Mouse (Mus musculus) layer of hippocampus, adult 2 months (tissue): ENCODE results near the gene Bcap31. TPM values are rescaled to one million over a fixed set of nuclear protein-coding genes. Genes with fewer than 3 reads are reported as not detected.

Experiments
- DNase-seq, 2 experiments: peaks; one replicate each; pipeline ENCODE4 v3.0.0; 2022; ENCODE audit warnings: low spot score in 2 of 2
- H3K27ac ChIP-seq: fragments of 200-600 bp; 2 replicates; pipeline ENCODE4 v1.8.1; 2022
- H3K4me3 ChIP-seq: fragments of 200-600 bp; 2 replicates; pipeline ENCODE4 v1.8.1; 2022; ENCODE audit warnings: mild to moderate bottlenecking
- CTCF ChIP-seq: fragments of 200-600 bp; conservative IDR thresholded peaks from 2 replicates; pipeline ENCODE4 v1.8.1; 2022; ENCODE audit warnings: antibody characterized with exemption, mild to moderate bottlenecking, moderate library complexity
- total RNA-seq, 2 experiments: library from RNA; stranded (reverse); gene quantifications; 2 replicates each; pipeline ENCODE4 v1.2.3; 2021

Gene Bcap31
- total RNA-seq, 2 experiments from 2014 or later: 72.3 to 77.8 TPM

GRCm38 (mm10) chrX:73718271-73718670 is 2.3 kb upstream of the Bcap31 start:
- DNase-seq: no peak
- Histone ChIP-seq H3K4me3 (no peak overlapping the region; the same call in 1 of the 2 replicates), H3K27ac (peak overlapping the region; percentile 36; the same call in 1 of the 2 replicates)
- no peak for TF ChIP-seq CTCF

- DNase-seq: no peak
- H3K4me3 ChIP-seq: peak overlapping the region; percentile 59
Measured at GRCm38 (mm10) chrX:73717667-73718066, 1.7 kb upstream of the Bcap31 start.

GRCm38 (mm10) chrX:73716709-73717545 is 952 bp upstream of the Bcap31 start:
- no peak for DNase-seq
- H3K27ac ChIP-seq: peak overlapping the region; percentile 91
- H3K4me3 ChIP-seq: peak overlapping the region; percentile 59
- no peak for TF ChIP-seq CTCF

More at GRCm38 (mm10) chrX:73717667-73718066, 1.7 kb upstream of the Bcap31 start:
- no peak for TF ChIP-seq CTCF
- H3K27ac ChIP-seq: peak overlapping the region; percentile 91

- Histone ChIP-seq H3K4me3 (peak overlapping the region; percentile 59), H3K27ac (peak overlapping the region; percentile 91; the same call in 1 of the 2 replicates)
- TF ChIP-seq CTCF: peak; percentile 42
- peak in 1 of 2 experiments; percentile 11 for DNase-seq
Measured at GRCm38 (mm10) chrX:73715476-73716108, 383 bp downstream of the Bcap31 start.

GRCm38 (mm10) chrX:73700472-73700871 is 15.5 kb downstream of the Bcap31 start:
- no peak for DNase-seq
- TF ChIP-seq CTCF: peak; percentile 58
- Histone ChIP-seq H3K4me3 (no peak overlapping the region), H3K27ac (no peak overlapping the region)

GRCm38 (mm10) chrX:73690917-73691629 is 24.9 kb downstream of the Bcap31 start:
- no peak overlapping the region for H3K27ac ChIP-seq
- DNase-seq: peak; percentile 42 to 45
- peak; percentile 84 for TF ChIP-seq CTCF
- H3K4me3 ChIP-seq: no peak overlapping the region

- TF ChIP-seq CTCF: no peak
- DNase-seq: no peak
- H3K27ac ChIP-seq: no peak overlapping the region
- H3K4me3 ChIP-seq: no peak overlapping the region
Measured at GRCm38 (mm10) chrX:73685629-73686028, 30.3 kb downstream of the Bcap31 start.

GRCm38 (mm10) chrX:73684978-73685377 is 31.0 kb downstream of the Bcap31 start:
- H3K4me3 ChIP-seq: no peak overlapping the region
- no peak for TF ChIP-seq CTCF
- DNase-seq: no peak
- no peak overlapping the region for H3K27ac ChIP-seq

- DNase-seq: no peak
Measured at GRCm38 (mm10) chrX:73684156-73684555, 31.8 kb downstream of the Bcap31 start.

GRCm38 (mm10) chrX:73676668-73677067 is 39.3 kb downstream of the Bcap31 start:
- H3K4me3 ChIP-seq: no peak overlapping the region
- H3K27ac ChIP-seq: no peak overlapping the region
- no peak for DNase-seq
- no peak for TF ChIP-seq CTCF

More at GRCm38 (mm10) chrX:73684156-73684555, 31.8 kb downstream of the Bcap31 start:
- Histone ChIP-seq H3K4me3 (no peak overlapping the region), H3K27ac (no peak overlapping the region)
- TF ChIP-seq CTCF: no peak

GRCm38 (mm10) chrX:73675231-73675630 is 40.7 kb downstream of the Bcap31 start:
- H3K27ac ChIP-seq: peak overlapping the region; percentile 94
- TF ChIP-seq CTCF: no peak
- no peak for DNase-seq
- H3K4me3 ChIP-seq: peak overlapping the region; percentile 69

GRCm38 (mm10) chrX:73673968-73674661 is 41.9 kb downstream of the Bcap31 start:
- no peak for TF ChIP-seq CTCF
- peak overlapping the region; percentile 69 for H3K4me3 ChIP-seq
- peak overlapping the region; percentile 94 for H3K27ac ChIP-seq
- no peak for DNase-seq
